Mouse (Mus musculus) thymus, adult 2 months (tissue): Measurements from ENCODE around the gene Ell. TPM values are rescaled to one million over a fixed set of nuclear protein-coding genes. Genes with fewer than 3 reads are reported as not detected.

ENCODE experiments used
- DNase-seq: peaks from one replicate; pipeline ENCODE4 v3.0.0; 2021
- H3K27ac ChIP-seq: fragments of 200-500 bp; 2 replicates; pipeline ENCODE4 v1.5.1; 2012; ENCODE audit warnings: low read length, control low read depth; ENCODE audit not compliant: control insufficient read depth, insufficient read depth
- H3K27me3 ChIP-seq: fragments of 200-500 bp; 2 replicates; pipeline ENCODE4 v1.6.1; 2012; ENCODE audit warnings: mild to moderate bottlenecking, low read length, moderate library complexity, mixed read lengths; ENCODE audit not compliant: control insufficient read depth, insufficient read depth
- H3K36me3 ChIP-seq: fragments of 200-500 bp; 2 replicates; pipeline ENCODE4 v1.6.1; 2012; ENCODE audit warnings: mild to moderate bottlenecking, low read length, moderate library complexity; ENCODE audit not compliant: control insufficient read depth, insufficient read depth
- H3K4me1 ChIP-seq: fragments of 200-500 bp; replicated peaks from 2 replicates; pipeline ENCODE4 v1.6.1; 2012; ENCODE audit warnings: low read length; ENCODE audit not compliant: control insufficient read depth, insufficient read depth
- H3K4me3 ChIP-seq: fragments of 200-500 bp; 2 replicates; pipeline ENCODE4 v1.5.1; 2012; ENCODE audit warnings: mild to moderate bottlenecking, low read length, control low read depth, moderate library complexity; ENCODE audit not compliant: control insufficient read depth, insufficient read depth
- CTCF ChIP-seq: fragments of 200-500 bp; IDR thresholded peaks from 2 replicates; pipeline ENCODE4 v1.5.1; 2012; ENCODE audit warnings: mild to moderate bottlenecking, control low read depth, low read length, moderate library complexity, borderline replicate concordance; ENCODE audit not compliant: control insufficient read depth, poor library complexity, insufficient read depth; ENCODE audit errors: extremely low read depth
- POLR2A ChIP-seq: fragments of 200-500 bp; IDR thresholded peaks from 2 replicates; pipeline ENCODE4 v1.6.1; 2012; ENCODE audit warnings: mild to moderate bottlenecking, low read length, control low read depth, moderate library complexity; ENCODE audit not compliant: control insufficient read depth, poor library complexity, insufficient read depth; ENCODE audit errors: extremely low read depth
- WGBS: fragments of 180-500 bp; shearing (Covaris S2); methylation state at CpG from one replicate; pipeline ENCODE4 v1.1.7; 2018; 5-methylcytosine and 5-hydroxymethylcytosine counted together
- polyA plus RNA-seq: library from polyadenylated mRNA; depleted of rRNA; stranded (reverse); fragments of >200 nt; gene quantifications from 2 replicates; pipeline ENCODE4 v1.2.3, GENCODE M21; 2012

The Ell gene
- polyA plus RNA-seq, 1 experiment, result 40.2 TPM

DNA sequence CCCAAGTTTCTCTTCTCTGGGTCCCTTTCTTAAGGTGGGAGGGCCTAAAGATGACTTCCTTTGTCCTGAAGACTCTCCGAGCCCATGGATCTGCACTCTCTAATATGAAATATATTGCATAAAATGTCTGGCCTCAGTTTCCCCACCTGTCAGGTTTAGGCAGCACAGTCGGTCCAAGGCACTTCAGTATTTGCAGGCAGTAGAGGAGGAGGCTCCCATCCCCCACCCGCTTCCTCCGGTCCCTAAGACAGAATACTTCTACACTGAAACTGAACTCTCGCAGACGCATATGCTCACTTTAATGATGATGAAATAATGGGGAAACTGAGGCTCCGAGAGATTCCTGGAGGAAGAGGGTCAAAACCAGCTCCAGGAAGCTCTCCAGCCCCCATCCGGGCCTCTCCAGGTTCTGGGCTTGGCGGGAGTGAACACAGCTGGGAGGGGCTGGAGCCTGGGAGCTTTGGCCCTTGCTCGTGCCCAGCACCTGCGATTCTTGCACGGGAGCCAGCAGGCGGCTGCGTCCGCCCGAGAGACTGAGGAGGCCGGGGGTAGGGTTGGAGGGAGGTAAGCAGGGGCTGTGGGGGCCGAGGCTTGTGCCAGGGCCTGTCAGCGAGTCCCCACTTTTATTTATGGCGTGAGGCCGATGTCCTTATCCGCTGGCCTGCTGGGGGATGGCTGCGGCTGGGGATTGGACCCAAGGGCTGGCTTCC lies 37.3 kb upstream of the Ell start:
- H3K4me1 ChIP-seq, result peaks cover 24% of the 10 kb centered on the region
- WGBS, result 27% methylated on average over 23 of the region's 23 CpGs
- no peak overlapping the region for H3K27ac ChIP-seq
- TF ChIP-seq POLR2A (no peak), CTCF (no peak)
- H3K4me3 ChIP-seq, result no peak overlapping the region
- no peaks in the 10 kb centered on the region for H3K27me3 ChIP-seq
- H3K36me3 ChIP-seq, result no peaks in the 10 kb centered on the region
- peak; percentile 11 for DNase-seq

DNA sequence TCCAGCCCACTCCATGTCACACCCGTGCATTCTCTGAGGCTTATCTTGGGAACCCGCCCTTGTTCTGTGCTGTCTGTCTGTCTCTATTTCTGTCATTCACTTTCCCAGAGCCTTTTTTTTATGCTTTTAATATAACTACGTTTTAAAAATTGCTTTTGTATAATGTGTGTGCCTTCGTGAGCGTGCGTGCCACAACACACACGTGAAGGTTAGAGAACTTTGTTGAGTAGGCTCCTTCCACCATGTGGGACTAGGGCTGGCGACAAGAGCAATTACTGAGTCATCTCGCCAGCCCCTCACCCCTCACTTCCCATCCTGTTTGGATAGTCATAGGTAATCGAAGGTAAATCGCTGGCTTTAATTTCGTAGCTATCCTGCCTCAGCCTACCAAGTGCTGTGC lies 36.7 kb upstream of the Ell start:
- no peaks in the 10 kb centered on the region for H3K27me3 ChIP-seq
- no peak for TF ChIP-seq CTCF
- no peak for TF ChIP-seq POLR2A
- no peak overlapping the region for H3K4me3 ChIP-seq
- DNase-seq, result no peak
- H3K27ac ChIP-seq, result no peak overlapping the region
- H3K4me1 ChIP-seq, result peaks cover 24% of the 10 kb centered on the region
- peaks cover 2% of the 10 kb centered on the region; the same call in 1 of the 2 replicates for H3K36me3 ChIP-seq
- 62% methylated on average over 12 of the region's 12 CpGs for WGBS

DNA sequence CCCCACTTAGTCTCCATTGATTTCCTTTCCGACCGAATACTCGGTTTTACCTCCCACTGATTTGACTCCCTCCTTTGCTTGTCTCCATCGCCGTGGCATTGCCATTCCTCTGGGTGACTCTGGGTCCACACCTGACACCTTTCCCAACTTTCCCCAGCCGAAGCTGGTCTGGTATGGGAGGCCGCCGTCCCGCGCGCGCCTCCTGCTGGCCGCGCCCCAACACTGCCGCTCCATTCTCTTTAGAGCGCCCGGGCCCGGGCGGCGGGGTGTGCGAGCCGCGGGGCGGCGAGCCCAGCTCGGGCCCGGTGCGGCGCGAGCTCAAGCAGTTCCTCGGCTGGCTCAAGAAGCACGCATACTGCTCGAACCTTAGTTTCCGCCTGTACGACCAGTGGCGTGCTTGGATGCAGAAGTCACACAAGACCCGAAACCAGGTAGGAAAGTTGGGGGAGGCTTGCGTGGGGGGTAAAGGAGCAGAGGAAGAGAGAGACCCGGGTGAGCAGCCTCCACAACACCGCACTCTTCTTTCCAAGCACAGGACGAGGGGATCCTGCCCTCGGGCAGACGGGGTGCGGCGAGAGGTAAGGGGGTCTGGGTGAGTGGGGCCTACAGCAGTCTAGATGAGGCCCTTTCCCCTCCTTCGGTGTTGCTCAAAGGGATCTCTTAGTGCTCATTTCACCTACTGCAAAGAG lies 36.1 kb upstream of the Ell start:
- 29% methylated on average over 46 of the region's 46 CpGs for whole genome bisulfite sequencing
- Histone ChIP-seq H3K27me3 (no peaks in the 10 kb centered on the region), H3K27ac (no peak overlapping the region), H3K36me3 (peaks cover 6% of the 10 kb centered on the region; the same call in 1 of the 2 replicates), H3K4me3 (no peak overlapping the region), H3K4me1 (peaks cover 24% of the 10 kb centered on the region)
- TF ChIP-seq CTCF (peak; percentile 99), POLR2A (no peak)
- peak; percentile 63 for DNase-seq

DNA sequence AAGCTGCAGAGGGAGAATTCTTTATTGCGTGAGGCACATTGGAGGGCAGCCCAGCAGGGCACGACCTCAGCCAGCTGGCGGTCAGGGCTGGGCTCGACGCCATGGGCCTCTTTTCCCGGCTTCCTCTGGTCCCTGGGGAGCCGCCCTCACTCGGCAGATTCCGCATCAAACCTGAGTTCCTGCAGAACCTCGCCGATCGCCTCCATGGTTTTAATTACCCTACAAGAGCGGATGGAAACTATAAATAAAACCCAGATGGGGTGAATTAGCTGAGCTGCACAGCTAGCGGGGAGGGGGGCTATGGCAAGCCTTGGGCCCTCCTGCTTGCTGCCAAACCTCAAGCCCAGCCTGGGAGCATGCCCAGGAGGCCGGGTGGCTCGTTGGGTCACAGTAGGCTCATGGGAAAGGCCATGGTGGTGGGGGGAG lies 35.0 kb upstream of the Ell start:
- Histone ChIP-seq H3K4me1 (peaks cover 31% of the 10 kb centered on the region), H3K27ac (no peak overlapping the region), H3K36me3 (peaks cover 6% of the 10 kb centered on the region; the same call in 1 of the 2 replicates), H3K27me3 (no peaks in the 10 kb centered on the region), H3K4me3 (no peak overlapping the region)
- 95% methylated on average over 16 of the region's 16 CpGs for WGBS
- TF ChIP-seq CTCF (no peak), POLR2A (no peak)
- DNase-seq, result no peak

DNA sequence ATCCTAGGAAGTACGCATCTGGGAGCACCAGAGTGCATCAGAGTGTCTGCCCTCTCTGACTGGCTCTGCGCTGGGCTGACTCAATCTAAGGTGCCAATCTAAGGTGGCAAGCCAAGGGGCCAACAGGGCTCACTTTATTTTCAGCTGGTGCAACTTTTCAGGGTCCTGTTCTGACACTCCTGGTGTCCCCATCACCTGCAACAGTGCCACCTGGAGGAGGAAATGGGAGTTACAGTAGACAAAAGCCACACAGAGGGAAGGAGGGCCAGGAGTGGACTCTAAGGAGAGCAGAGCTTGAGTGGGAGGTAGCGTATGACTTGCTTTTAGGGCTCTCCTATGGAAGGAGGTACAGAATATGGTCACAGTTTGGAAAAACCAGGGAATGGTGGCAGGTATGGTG lies 34.4 kb upstream of the Ell start:
- peaks cover 6% of the 10 kb centered on the region; the same call in 1 of the 2 replicates for H3K36me3 ChIP-seq
- peak; percentile 86 for DNase-seq
- no peak overlapping the region for H3K4me3 ChIP-seq
- no peak overlapping the region for H3K27ac ChIP-seq
- WGBS, result 80% methylated on average over 3 of the region's 3 CpGs
- no peaks in the 10 kb centered on the region for H3K27me3 ChIP-seq
- peaks cover 29% of the 10 kb centered on the region for H3K4me1 ChIP-seq
- TF ChIP-seq POLR2A (no peak), CTCF (peak; percentile 61; the same call in 1 of the 2 replicates)

DNA sequence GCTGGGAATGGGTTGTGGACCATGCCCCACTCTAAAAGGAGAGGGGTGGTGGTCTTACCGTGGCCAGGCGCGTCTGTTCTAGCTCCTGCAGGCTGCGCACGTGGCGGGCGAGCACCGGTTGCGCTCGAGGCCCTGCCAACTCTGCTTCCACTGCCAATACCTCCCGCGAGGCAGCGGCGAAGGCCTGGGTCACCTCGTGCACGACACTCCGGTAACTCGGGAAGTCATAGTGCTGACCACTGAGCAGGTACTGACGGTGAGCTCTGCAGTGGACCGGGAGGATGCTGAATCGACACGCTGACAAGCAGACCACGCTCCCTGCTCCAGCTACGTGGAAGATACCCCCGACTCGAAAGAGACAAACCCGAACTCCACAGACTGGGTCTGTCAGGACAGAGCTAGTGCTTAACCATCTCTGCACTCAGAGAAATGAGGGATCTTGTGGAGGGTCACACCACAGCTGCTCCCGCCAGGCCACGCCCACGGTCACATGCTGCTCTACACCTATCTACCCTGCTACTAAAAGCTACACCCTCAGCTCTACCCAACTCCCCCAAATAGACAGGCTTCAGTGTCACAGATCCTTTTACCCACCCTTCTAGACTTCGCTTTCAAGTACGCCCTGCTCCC lies 33.4 kb upstream of the Ell start:
- Histone ChIP-seq H3K4me3 (peak overlapping the region; percentile 56), H3K36me3 (peaks cover 6% of the 10 kb centered on the region; the same call in 1 of the 2 replicates), H3K27ac (no peak overlapping the region), H3K27me3 (no peaks in the 10 kb centered on the region), H3K4me1 (peaks cover 25% of the 10 kb centered on the region)
- DNase-seq, result no peak
- WGBS, result 51% methylated on average over 32 of the region's 32 CpGs
- TF ChIP-seq CTCF (no peak), POLR2A (no peak)
